Mouse (Mus musculus): ENCODE measurements around the gene Smug1. TPM values are rescaled to one million over a fixed set of nuclear protein-coding genes. Genes with fewer than 3 reads are reported as not detected.

Gene Smug1
- total RNA-seq, 1 experiment: 10.6 TPM

- Histone ChIP-seq H3K9me3 (ENCODE audit: control insufficient read depth, insufficient read depth, low read depth, low read length) (no peaks in the 10 kb centered on the region), H3K36me3 (ENCODE audit: control insufficient read depth, insufficient read depth, low read length, poor library complexity, severe bottlenecking) (peaks cover 3% of the 10 kb centered on the region; the same call in 1 of the 2 replicates), H3K4me3 (ENCODE audit: insufficient read depth in 1 of 2, low read depth in 1 of 2, low read length in 2 of 2, poor library complexity in 1 of 2, severe bottlenecking in 1 of 2) (peak overlapping the region; percentile 56 to 67; a peak in 3 of 4 replicates), H3K9ac (ENCODE audit: insufficient read depth, low read depth, low read length, poor library complexity, severe bottlenecking) (no peak overlapping the region), H3K27ac (ENCODE audit: insufficient read depth, low read depth, low read length, poor library complexity, severe bottlenecking) (no peak overlapping the region), H3K4me1 (ENCODE audit: control insufficient read depth in 2 of 2, insufficient read depth in 2 of 2, low read length in 2 of 2, poor library complexity in 1 of 2) (peaks cover 0 to 6% of the 10 kb centered on the region in 2 experiments; a peak in 2 of 4 replicates)
- TF ChIP-seq ZNF384 (IDR thresholded peaks at IDR 0.05; ENCODE audit: low read depth, low read length): no peak
- no peak for TF ChIP-seq CHD2 (IDR thresholded peaks at IDR 0.05; ENCODE audit: low read depth, low read length)
- no peak for TF ChIP-seq HCFC1 (IDR thresholded peaks at IDR 0.05; ENCODE audit: borderline replicate concordance, insufficient read depth, low read length)
- TF ChIP-seq ZC3H11A (IDR thresholded peaks at IDR 0.05; ENCODE audit: borderline replicate concordance, low read depth, low read length): no peak
- TF ChIP-seq MAFK (IDR thresholded peaks at IDR 0.05; ENCODE audit: insufficient read depth, low read depth, low read length): no peak
- no peak for DNase-seq (ENCODE audit: low read depth, low spot score)
- in situ Hi-C loops (cut with MboI; ENCODE audit: low sequenced_read_pairs in 2 of 2, unreplicated experiment in 2 of 2): loop anchor here (10.0 kb wide), 1 partner anchor 131 kb away; the partner anchor contains the start of gene Gpr84 (in 2 of the 2)
These were observed 17.0 kb upstream of the Smug1 start for GRCm38 (mm10) chr15:103183651-103184610.

- in situ Hi-C loops (cut with MboI; ENCODE audit: low sequenced_read_pairs in 2 of 2, unreplicated experiment in 2 of 2): loop anchor here (10.0 kb wide), 1 partner anchor 132 kb away; the partner anchor contains the start of gene Gpr84 (in 2 of the 2)
- H3K4me3 ChIP-seq (ENCODE audit: insufficient read depth in 1 of 2, low read depth in 1 of 2, low read length in 2 of 2, poor library complexity in 1 of 2, severe bottlenecking in 1 of 2): peak overlapping the region; percentile 56 to 67
- H3K36me3 ChIP-seq (ENCODE audit: control insufficient read depth, insufficient read depth, low read length, poor library complexity, severe bottlenecking): no peaks in the 10 kb centered on the region
- H3K9me3 ChIP-seq (ENCODE audit: control insufficient read depth, insufficient read depth, low read depth, low read length): no peaks in the 10 kb centered on the region
- DNase-seq (ENCODE audit: low read depth, low spot score): peak; percentile 77
- peak overlapping the region; percentile 34; the same call in 1 of the 2 replicates for H3K9ac ChIP-seq (ENCODE audit: insufficient read depth, low read depth, low read length, poor library complexity, severe bottlenecking)
- no peak overlapping the region for H3K27ac ChIP-seq (ENCODE audit: insufficient read depth, low read depth, low read length, poor library complexity, severe bottlenecking)
- H3K4me1 ChIP-seq (ENCODE audit: control insufficient read depth in 2 of 2, insufficient read depth in 2 of 2, low read length in 2 of 2, poor library complexity in 1 of 2): peaks cover 0 to 10% of the 10 kb centered on the region in 2 experiments; a peak in 2 of 4 replicates
- TF ChIP-seq ZNF384 (IDR thresholded peaks at IDR 0.05; ENCODE audit: low read depth, low read length): no peak
- no peak for TF ChIP-seq CHD2 (IDR thresholded peaks at IDR 0.05; ENCODE audit: low read depth, low read length)
These were observed 16.2 kb upstream of the Smug1 start for GRCm38 (mm10) chr15:103183135-103183534.

- in situ Hi-C loops (cut with MboI; ENCODE audit: low sequenced_read_pairs in 2 of 2, unreplicated experiment in 2 of 2): loop anchor here (10.0 kb wide), 1 partner anchor 133 kb away; the partner anchor contains the start of gene Gpr84 (in 2 of the 2)
- peaks cover 0 to 12% of the 10 kb centered on the region in 2 experiments; a peak in 2 of 4 replicates for H3K4me1 ChIP-seq (ENCODE audit: control insufficient read depth in 2 of 2, insufficient read depth in 2 of 2, low read length in 2 of 2, poor library complexity in 1 of 2)
- peak overlapping the region; percentile 57 to 67 for H3K4me3 ChIP-seq (ENCODE audit: insufficient read depth in 1 of 2, low read depth in 1 of 2, low read length in 2 of 2, poor library complexity in 1 of 2, severe bottlenecking in 1 of 2)
- no peak overlapping the region for H3K27ac ChIP-seq (ENCODE audit: insufficient read depth, low read depth, low read length, poor library complexity, severe bottlenecking)
- H3K36me3 ChIP-seq (ENCODE audit: control insufficient read depth, insufficient read depth, low read length, poor library complexity, severe bottlenecking): no peaks in the 10 kb centered on the region
- H3K9ac ChIP-seq (ENCODE audit: insufficient read depth, low read depth, low read length, poor library complexity, severe bottlenecking): peak overlapping the region; percentile 21; the same call in 1 of the 2 replicates
- DNase-seq (ENCODE audit: low read depth, low spot score): peak; percentile 68
- H3K9me3 ChIP-seq (ENCODE audit: control insufficient read depth, insufficient read depth, low read depth, low read length): no peaks in the 10 kb centered on the region
- peak; percentile 24; the same call in 1 of the 2 replicates for TF ChIP-seq ZC3H11A (IDR thresholded peaks at IDR 0.05; ENCODE audit: borderline replicate concordance, low read depth, low read length)
- no peak for TF ChIP-seq ZNF384 (IDR thresholded peaks at IDR 0.05; ENCODE audit: low read depth, low read length)
- no peak for TF ChIP-seq CHD2 (IDR thresholded peaks at IDR 0.05; ENCODE audit: low read depth, low read length)
- TF ChIP-seq HCFC1 (IDR thresholded peaks at IDR 0.05; ENCODE audit: borderline replicate concordance, insufficient read depth, low read length): peak; percentile 76
- TF ChIP-seq MAFK (IDR thresholded peaks at IDR 0.05; ENCODE audit: insufficient read depth, low read depth, low read length): no peak
These were observed 15.4 kb upstream of the Smug1 start for GRCm38 (mm10) chr15:103182166-103182790.

GRCm38 (mm10) chr15:103180406-103180805, 13.5 kb upstream of the Smug1 start:
- no peak for DNase-seq (ENCODE audit: low read depth, low spot score)
- Histone ChIP-seq H3K4me1 (ENCODE audit: control insufficient read depth in 2 of 2, insufficient read depth in 2 of 2, low read length in 2 of 2, poor library complexity in 1 of 2) (peaks cover 0 to 16% of the 10 kb centered on the region in 2 experiments; a peak in 1 of 4 replicates), H3K36me3 (ENCODE audit: control insufficient read depth, insufficient read depth, low read length, poor library complexity, severe bottlenecking) (no peaks in the 10 kb centered on the region), H3K9me3 (ENCODE audit: control insufficient read depth, insufficient read depth, low read depth, low read length) (no peaks in the 10 kb centered on the region), H3K9ac (ENCODE audit: insufficient read depth, low read depth, low read length, poor library complexity, severe bottlenecking) (no peak overlapping the region), H3K4me3 (ENCODE audit: insufficient read depth in 1 of 2, low read depth in 1 of 2, low read length in 2 of 2, poor library complexity in 1 of 2, severe bottlenecking in 1 of 2) (no peak overlapping the region), H3K27ac (ENCODE audit: insufficient read depth, low read depth, low read length, poor library complexity, severe bottlenecking) (no peak overlapping the region)
- in situ Hi-C loops (cut with MboI; ENCODE audit: low sequenced_read_pairs in 2 of 2, unreplicated experiment in 2 of 2): loop anchor here (10.0 kb wide), 1 partner anchor 134 kb away; the partner anchor contains the start of gene Gpr84 (in 2 of the 2)
- TF ChIP-seq CHD2 (IDR thresholded peaks at IDR 0.05; ENCODE audit: low read depth, low read length): no peak
- no peak for TF ChIP-seq ZNF384 (IDR thresholded peaks at IDR 0.05; ENCODE audit: low read depth, low read length)
- TF ChIP-seq HCFC1 (IDR thresholded peaks at IDR 0.05; ENCODE audit: borderline replicate concordance, insufficient read depth, low read length): no peak
- TF ChIP-seq MAFK (IDR thresholded peaks at IDR 0.05; ENCODE audit: insufficient read depth, low read depth, low read length): no peak
- no peak for TF ChIP-seq ZC3H11A (IDR thresholded peaks at IDR 0.05; ENCODE audit: borderline replicate concordance, low read depth, low read length)

Data from ES-E14 (cell line).